Mouse (Mus musculus): ENCODE measurements around the gene Pdcl3. TPM values are rescaled to one million over a fixed set of nuclear protein-coding genes. Genes with fewer than 3 reads are reported as not detected.

Pdcl3 gene
- polyA plus RNA-seq, 1 experiment = not detected

DNA sequence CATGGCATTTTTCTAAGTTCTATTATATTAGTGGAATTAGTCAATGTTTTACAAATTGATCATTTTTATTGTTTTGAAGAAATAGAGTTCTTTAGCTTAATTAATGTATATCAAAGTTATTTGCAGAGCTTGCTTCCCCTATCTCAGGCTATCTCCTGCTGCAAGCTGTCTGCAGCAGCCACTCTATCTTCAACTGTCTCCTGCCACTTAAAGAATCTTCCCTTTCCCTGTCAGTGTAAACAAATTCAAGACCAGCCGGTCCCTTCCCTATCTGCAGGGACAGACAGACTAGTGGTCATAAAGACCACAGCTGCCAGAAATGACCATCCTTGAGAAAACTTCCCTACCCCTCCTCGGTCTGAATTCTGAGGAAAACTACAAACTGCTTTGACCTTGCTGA, 1.5 kb upstream of the Pdcl3 start:
- WGBS = 76% methylated on average over 2 of the region's 2 CpGs
- no peak overlapping the region for H3K4me3 ChIP-seq (ENCODE audit: insufficient read depth, low read depth, low read length)
- TF ChIP-seq CTCF (IDR thresholded peaks at IDR 0.05; ENCODE audit: insufficient read depth, low read depth, low read length) (no peak), POLR2A (IDR thresholded peaks at IDR 0.05; ENCODE audit: insufficient read depth, low read depth, low read length) (no peak)
- peaks cover 3% of the 10 kb centered on the region for H3K4me1 ChIP-seq (ENCODE audit: control insufficient read depth, insufficient read depth, low read length)
- no peak overlapping the region for H3K27ac ChIP-seq (ENCODE audit: insufficient read depth, low read depth, low read length)

GRCm38 (mm10) chr1:38987080-38987864, 1.9 kb downstream of the Pdcl3 start:
- Histone ChIP-seq H3K4me1 (ENCODE audit: control insufficient read depth, insufficient read depth, low read length) (peaks cover 15% of the 10 kb centered on the region), H3K27ac (ENCODE audit: insufficient read depth, low read depth, low read length) (peak overlapping the region; percentile 87), H3K4me3 (ENCODE audit: insufficient read depth, low read depth, low read length) (peak overlapping the region; percentile 93)
- TF ChIP-seq CTCF (IDR thresholded peaks at IDR 0.05; ENCODE audit: insufficient read depth, low read depth, low read length) (no peak), POLR2A (IDR thresholded peaks at IDR 0.05; ENCODE audit: insufficient read depth, low read depth, low read length) (0 out of 2 replicates have a peak, but pooled peaks have one; percentile 49)
- WGBS = 4% methylated on average over 38 of the region's 38 CpGs

GRCm38 (mm10) chr1:38987865-38988211, 2.4 kb downstream of the Pdcl3 start:
- H3K27ac ChIP-seq (ENCODE audit: insufficient read depth, low read depth, low read length) = peak overlapping the region; percentile 69
- TF ChIP-seq POLR2A (IDR thresholded peaks at IDR 0.05; ENCODE audit: insufficient read depth, low read depth, low read length) = no peak
- no peak for TF ChIP-seq CTCF (IDR thresholded peaks at IDR 0.05; ENCODE audit: insufficient read depth, low read depth, low read length)
- peak overlapping the region; percentile 93 for H3K4me3 ChIP-seq (ENCODE audit: insufficient read depth, low read depth, low read length)
- WGBS = under 1% methylated on average over 25 of the region's 25 CpGs
- peaks cover 15% of the 10 kb centered on the region for H3K4me1 ChIP-seq (ENCODE audit: control insufficient read depth, insufficient read depth, low read length)

DNA sequence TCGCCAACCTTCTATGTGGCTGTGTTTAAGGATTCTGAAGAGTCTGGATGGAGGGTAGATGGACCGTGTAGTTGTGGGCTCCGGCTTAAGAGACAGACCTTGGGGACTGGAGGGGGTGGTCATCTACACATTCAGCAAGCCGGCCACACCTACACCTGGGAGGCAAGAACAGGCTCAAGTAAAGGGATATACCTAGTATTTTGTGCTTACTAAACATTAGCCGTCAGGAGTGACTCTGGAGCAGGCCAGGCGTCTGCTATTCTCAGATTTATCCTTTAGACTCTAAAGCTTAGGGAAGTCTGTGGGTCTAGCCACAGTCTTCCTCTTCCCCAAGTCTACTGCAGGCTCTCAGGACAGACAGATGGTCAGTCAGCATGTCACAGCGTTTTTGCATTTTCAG, 2.9 kb downstream of the Pdcl3 start:
- WGBS = 17% methylated on average over 7 of the region's 7 CpGs
- TF ChIP-seq POLR2A (IDR thresholded peaks at IDR 0.05; ENCODE audit: insufficient read depth, low read depth, low read length) = no peak
- H3K27ac ChIP-seq (ENCODE audit: insufficient read depth, low read depth, low read length) = no peak overlapping the region
- peaks cover 15% of the 10 kb centered on the region for H3K4me1 ChIP-seq (ENCODE audit: control insufficient read depth, insufficient read depth, low read length)
- H3K4me3 ChIP-seq (ENCODE audit: insufficient read depth, low read depth, low read length) = peak overlapping the region; percentile 93

- 66% methylated on average over 3 of the region's 3 CpGs for WGBS
- TF ChIP-seq CTCF (IDR thresholded peaks at IDR 0.05; ENCODE audit: insufficient read depth, low read depth, low read length) = no peak
- TF ChIP-seq POLR2A (IDR thresholded peaks at IDR 0.05; ENCODE audit: insufficient read depth, low read depth, low read length) = no peak
- H3K4me3 ChIP-seq (ENCODE audit: insufficient read depth, low read depth, low read length) = no peak overlapping the region
- H3K27ac ChIP-seq (ENCODE audit: insufficient read depth, low read depth, low read length) = no peak overlapping the region
- H3K4me1 ChIP-seq (ENCODE audit: control insufficient read depth, insufficient read depth, low read length) = peaks cover 13% of the 10 kb centered on the region
Measured at GRCm38 (mm10) chr1:38992365-38992764, 7.0 kb downstream of the Pdcl3 start.

- Histone ChIP-seq H3K4me3 (ENCODE audit: insufficient read depth, low read depth, low read length) (no peak overlapping the region), H3K4me1 (ENCODE audit: control insufficient read depth, insufficient read depth, low read length) (peaks cover 9% of the 10 kb centered on the region), H3K27ac (ENCODE audit: insufficient read depth, low read depth, low read length) (no peak overlapping the region)
- 9% methylated on average over 5 of the region's 5 CpGs for WGBS
- no peak for TF ChIP-seq CTCF (IDR thresholded peaks at IDR 0.05; ENCODE audit: insufficient read depth, low read depth, low read length)
- no peak for TF ChIP-seq POLR2A (IDR thresholded peaks at IDR 0.05; ENCODE audit: insufficient read depth, low read depth, low read length)
Measured at GRCm38 (mm10) chr1:39001106-39001505, 15.7 kb downstream of the Pdcl3 start.

- Histone ChIP-seq H3K4me3 (ENCODE audit: insufficient read depth, low read depth, low read length) (no peak overlapping the region), H3K27ac (ENCODE audit: insufficient read depth, low read depth, low read length) (peak overlapping the region; percentile 31; the same call in 1 of the 2 replicates), H3K4me1 (ENCODE audit: control insufficient read depth, insufficient read depth, low read length) (peaks cover 23% of the 10 kb centered on the region)
- no peak for TF ChIP-seq POLR2A (IDR thresholded peaks at IDR 0.05; ENCODE audit: insufficient read depth, low read depth, low read length)
- TF ChIP-seq CTCF (IDR thresholded peaks at IDR 0.05; ENCODE audit: insufficient read depth, low read depth, low read length) = no peak
- WGBS = 43% methylated on average over 10 of the region's 10 CpGs
Measured at GRCm38 (mm10) chr1:39005751-39006354, 20.4 kb downstream of the Pdcl3 start.

DNA sequence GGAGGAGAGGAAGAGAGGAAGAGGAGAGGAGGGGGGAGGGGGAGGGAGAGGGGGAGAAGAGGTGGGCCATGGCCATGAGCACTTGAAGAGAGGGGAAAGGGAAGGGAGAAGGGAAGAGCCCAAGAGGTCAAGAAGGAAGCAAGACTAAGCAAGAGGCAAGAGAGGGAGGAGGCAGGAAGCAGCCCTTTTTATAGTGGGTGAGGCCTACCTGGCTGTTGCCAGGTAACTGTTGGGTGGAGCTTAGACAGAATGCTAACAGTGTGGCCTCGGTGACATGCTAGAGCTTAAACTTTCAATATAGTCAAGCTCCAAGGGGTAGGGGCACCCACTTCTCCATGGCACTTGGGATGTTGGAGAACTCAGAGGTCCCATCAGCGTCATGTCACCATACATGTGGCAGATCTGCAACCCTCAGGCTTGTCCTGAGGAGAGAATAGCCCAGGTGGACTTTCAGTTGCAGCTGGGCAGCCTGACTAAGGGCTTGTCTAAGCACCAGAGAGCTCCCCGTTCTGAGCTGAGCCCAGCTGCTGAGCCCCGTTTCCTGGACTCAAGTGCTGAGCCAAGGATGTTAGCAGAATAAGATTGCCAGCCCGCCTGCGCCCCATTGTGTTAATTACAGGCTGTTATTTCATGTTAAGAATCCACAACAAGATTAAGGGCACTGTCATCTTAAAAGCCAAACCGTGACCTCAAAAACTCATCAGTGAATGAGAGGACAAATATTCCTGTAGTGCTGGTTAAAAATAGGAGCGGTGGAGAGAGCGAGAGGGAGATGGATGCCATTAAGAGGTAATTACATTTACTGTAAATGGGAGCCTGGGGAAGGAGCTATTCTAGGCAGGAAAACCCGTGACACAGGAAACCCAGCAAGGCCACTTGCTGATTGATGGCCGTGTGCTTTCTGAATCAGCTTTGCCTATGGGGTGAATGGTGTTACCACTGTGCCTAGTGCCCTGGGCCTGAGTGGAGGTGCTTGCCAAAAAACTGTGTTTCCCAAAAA, 21.7 kb downstream of the Pdcl3 start:
- 20% methylated on average over 11 of the region's 11 CpGs for WGBS
- Histone ChIP-seq H3K27ac (ENCODE audit: insufficient read depth, low read depth, low read length) (peak overlapping the region; percentile 90), H3K4me3 (ENCODE audit: insufficient read depth, low read depth, low read length) (no peak overlapping the region), H3K4me1 (ENCODE audit: control insufficient read depth, insufficient read depth, low read length) (peaks cover 23% of the 10 kb centered on the region)
- no peak for TF ChIP-seq CTCF (IDR thresholded peaks at IDR 0.05; ENCODE audit: insufficient read depth, low read depth, low read length)
- TF ChIP-seq POLR2A (IDR thresholded peaks at IDR 0.05; ENCODE audit: insufficient read depth, low read depth, low read length) = no peak
